Mouse (Mus musculus) embryonic facial prominence, embryonic 11.5 days (tissue): Measurements from ENCODE around the gene Cd200. TPM values are rescaled to one million over a fixed set of nuclear protein-coding genes. Genes with fewer than 3 reads are reported as not detected.

Source experiments
- ATAC-seq: fragments of 200-750 bp; cut with Nextera tagmentation; replicated peaks from 2 replicates; pipeline ENCODE4 v1.8.0; 2017; ENCODE audit warnings: low read depth; ENCODE audit not compliant: insufficient number of reproducible peaks, low FRiP score, low TSS enrichment
- DNase-seq: peaks from one replicate; pipeline ENCODE4 v3.0.0-alpha.2; 2015; ENCODE audit warnings: low spot score
- H3K27ac ChIP-seq: fragments of 300-500 bp; sonication (generic); replicated peaks from 2 replicates; pipeline ENCODE4 v1.5.1; 2014; ENCODE audit warnings: mild to moderate bottlenecking, low read depth, low read length, control low read depth
- H3K27me3 ChIP-seq: fragments of 300-500 bp; sonication (generic); 2 replicates; pipeline ENCODE4 v1.6.1; 2014; ENCODE audit warnings: mild to moderate bottlenecking, low read length, moderate library complexity, mixed read lengths; ENCODE audit not compliant: control insufficient read depth, insufficient read depth
- H3K36me3 ChIP-seq: fragments of 300-500 bp; sonication (generic); replicated peaks from 2 replicates; pipeline ENCODE4 v1.6.1; 2014; ENCODE audit warnings: low read depth, mild to moderate bottlenecking, low read length, moderate library complexity, mixed read lengths; ENCODE audit not compliant: control insufficient read depth, insufficient read depth
- H3K4me1 ChIP-seq: fragments of 300-500 bp; sonication (generic); 2 replicates; pipeline ENCODE4 v1.6.1; 2014; ENCODE audit warnings: low read length, mixed read lengths; ENCODE audit not compliant: control insufficient read depth, insufficient read depth
- H3K4me2 ChIP-seq: fragments of 300-500 bp; sonication (generic); 2 replicates; pipeline ENCODE4 v1.6.1; 2014; ENCODE audit warnings: low read depth, mild to moderate bottlenecking, control low read depth, low read length, moderate library complexity
- H3K4me3 ChIP-seq: fragments of 300-500 bp; sonication (generic); 2 replicates; pipeline ENCODE4 v1.5.1; 2014; ENCODE audit warnings: low read depth, low read length, control low read depth
- H3K9ac ChIP-seq: fragments of 300-500 bp; sonication (generic); replicated peaks from 2 replicates; pipeline ENCODE4 v1.6.1; 2014; ENCODE audit warnings: mild to moderate bottlenecking, control low read depth, low read length
- H3K9me3 ChIP-seq: fragments of 300-500 bp; sonication (generic); replicated peaks from 2 replicates; pipeline ENCODE4 v1.6.1; 2016; ENCODE audit warnings: mild to moderate bottlenecking, low read length, inconsistent platforms, mixed read lengths; ENCODE audit not compliant: control insufficient read depth
- WGBS: fragments of 180-500 bp; shearing (Covaris S2); extraction: QIAGEN DNeasy Blood & Tissue Kit; methylation state at CpG from one replicate; pipeline ENCODE4 v1.1.7; 2014; 5-methylcytosine and 5-hydroxymethylcytosine counted together
- polyA plus RNA-seq: library from polyadenylated mRNA; unstranded; fragments of >200 nt; fragmentation: Nextera tagmentation; extraction: Ambion mirVana; gene quantifications from 2 replicates; pipeline ENCODE4 v1.2.1, GENCODE M21; 2014

The Cd200 gene
- polyA plus RNA-seq, 1 experiment from 2014 or later: 22.3 TPM

- Histone ChIP-seq H3K4me2 (no peak overlapping the region), H3K9me3 (no peaks in the 10 kb centered on the region), H3K27ac (no peak overlapping the region), H3K4me3 (no peak overlapping the region), H3K4me1 (no peaks in the 10 kb centered on the region), H3K27me3 (no peaks in the 10 kb centered on the region), H3K9ac (no peak overlapping the region), H3K36me3 (no peaks in the 10 kb centered on the region)
- 86% methylated on average over 5 of the region's 5 CpGs for WGBS
- DNase-seq (no peak), ATAC-seq (no peak)
Observed at GRCm38 (mm10) chr16:45346930-45347387, 61.9 kb downstream of the Cd200 start.

DNA sequence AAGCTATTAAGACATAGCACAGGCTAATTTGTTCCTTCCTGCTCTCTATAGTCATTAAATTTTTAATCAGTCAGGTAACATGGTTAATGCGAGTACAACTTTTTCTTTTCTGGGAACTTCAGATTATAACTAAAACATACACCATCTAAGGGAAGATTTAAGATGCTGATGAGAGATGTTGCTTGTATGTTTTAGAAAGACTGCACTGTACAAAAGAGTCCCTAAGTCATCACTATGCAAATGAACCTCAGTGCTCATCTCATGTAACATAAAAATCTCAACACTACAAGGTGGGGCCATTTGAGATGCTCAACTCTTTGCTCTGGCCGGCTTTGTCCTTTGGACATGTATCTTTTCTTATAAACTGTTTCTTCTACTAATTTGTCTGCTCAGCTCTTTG is 62.5 kb downstream of the Cd200 start:
- Histone ChIP-seq H3K36me3 (no peaks in the 10 kb centered on the region), H3K9ac (no peak overlapping the region), H3K9me3 (no peaks in the 10 kb centered on the region), H3K4me2 (no peak overlapping the region), H3K27ac (no peak overlapping the region), H3K27me3 (no peaks in the 10 kb centered on the region), H3K4me3 (no peak overlapping the region), H3K4me1 (no peaks in the 10 kb centered on the region)
- 88% methylated on average over 2 of the region's 2 CpGs for WGBS
- no peak for DNase-seq
- no peak for ATAC-seq

DNA sequence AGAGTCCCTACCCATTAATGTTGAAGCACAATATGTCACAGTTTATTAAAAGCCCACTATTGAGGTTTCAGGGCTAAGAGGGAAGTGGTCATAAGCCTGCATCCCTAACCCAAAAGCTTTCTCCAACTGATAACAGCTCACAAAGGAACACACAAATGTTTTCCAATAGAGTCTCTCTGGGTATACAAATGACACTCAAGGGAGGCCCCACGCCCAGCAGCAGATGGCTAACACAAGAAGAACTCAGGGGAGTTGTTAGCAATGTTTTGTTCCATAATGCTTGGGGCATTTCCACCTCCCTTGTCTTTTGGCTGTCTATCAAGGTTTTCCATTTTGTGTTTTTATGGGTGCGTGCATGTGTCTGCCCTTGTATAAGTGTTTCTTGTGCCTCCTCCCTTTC is 64.0 kb downstream of the Cd200 start:
- 69% methylated on average over 2 of the region's 2 CpGs for WGBS
- Histone ChIP-seq H3K27ac (no peak overlapping the region), H3K9me3 (no peaks in the 10 kb centered on the region), H3K36me3 (no peaks in the 10 kb centered on the region), H3K4me3 (no peak overlapping the region), H3K9ac (no peak overlapping the region), H3K4me2 (no peak overlapping the region), H3K4me1 (no peaks in the 10 kb centered on the region), H3K27me3 (no peaks in the 10 kb centered on the region)
- no peak for ATAC-seq
- no peak for DNase-seq

DNA sequence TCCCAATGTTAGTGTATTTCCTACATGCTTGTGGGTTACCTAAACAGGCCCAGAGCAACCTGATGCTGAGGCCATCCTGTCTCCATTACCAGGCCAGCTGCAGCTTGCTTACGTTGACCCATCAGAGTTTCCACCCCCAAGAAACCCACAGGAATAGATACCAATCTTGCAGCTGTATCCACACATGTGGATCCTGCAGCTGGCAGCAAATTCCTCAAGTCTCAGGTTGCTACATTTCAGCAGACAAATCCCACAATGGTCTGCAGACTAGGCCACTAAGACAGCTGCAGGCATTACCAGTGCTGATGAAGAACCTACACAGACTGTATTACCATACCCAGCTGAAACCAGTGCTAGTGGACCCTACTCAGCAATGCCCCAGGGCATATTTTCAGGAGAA is 72.4 kb downstream of the Cd200 start:
- Histone ChIP-seq H3K27ac (no peak overlapping the region), H3K4me3 (no peak overlapping the region), H3K36me3 (no peaks in the 10 kb centered on the region), H3K27me3 (no peaks in the 10 kb centered on the region), H3K9ac (no peak overlapping the region), H3K4me1 (no peaks in the 10 kb centered on the region), H3K4me2 (no peak overlapping the region), H3K9me3 (no peaks in the 10 kb centered on the region)
- DNase-seq: peak; percentile 56
- no peak; the same call in 1 of the 2 replicates for ATAC-seq
- WGBS: 40% methylated on average over 1 of the region's 1 CpGs

- Histone ChIP-seq H3K36me3 (no peaks in the 10 kb centered on the region), H3K4me1 (no peaks in the 10 kb centered on the region), H3K9me3 (no peaks in the 10 kb centered on the region), H3K4me3 (no peak overlapping the region), H3K27me3 (no peaks in the 10 kb centered on the region), H3K9ac (no peak overlapping the region), H3K4me2 (no peak overlapping the region), H3K27ac (no peak overlapping the region)
- 82% methylated on average over 5 of the region's 5 CpGs for WGBS
- DNase-seq (no peak), ATAC-seq (no peak)
Observed at GRCm38 (mm10) chr16:45334891-45335290, 74.0 kb downstream of the Cd200 start.

GRCm38 (mm10) chr16:45334376-45334765 is 74.5 kb downstream of the Cd200 start:
- no peaks in the 10 kb centered on the region for H3K27me3 ChIP-seq
- no peaks in the 10 kb centered on the region for H3K4me1 ChIP-seq
- no peak overlapping the region for H3K9ac ChIP-seq
- no peak for DNase-seq
- H3K4me2 ChIP-seq: no peak overlapping the region
- no peak overlapping the region for H3K4me3 ChIP-seq
- no peak overlapping the region for H3K27ac ChIP-seq
- ATAC-seq: no peak; the same call in 1 of the 2 replicates
- 72% methylated on average over 2 of the region's 2 CpGs for WGBS
- H3K9me3 ChIP-seq: no peaks in the 10 kb centered on the region
- H3K36me3 ChIP-seq: no peaks in the 10 kb centered on the region

DNA sequence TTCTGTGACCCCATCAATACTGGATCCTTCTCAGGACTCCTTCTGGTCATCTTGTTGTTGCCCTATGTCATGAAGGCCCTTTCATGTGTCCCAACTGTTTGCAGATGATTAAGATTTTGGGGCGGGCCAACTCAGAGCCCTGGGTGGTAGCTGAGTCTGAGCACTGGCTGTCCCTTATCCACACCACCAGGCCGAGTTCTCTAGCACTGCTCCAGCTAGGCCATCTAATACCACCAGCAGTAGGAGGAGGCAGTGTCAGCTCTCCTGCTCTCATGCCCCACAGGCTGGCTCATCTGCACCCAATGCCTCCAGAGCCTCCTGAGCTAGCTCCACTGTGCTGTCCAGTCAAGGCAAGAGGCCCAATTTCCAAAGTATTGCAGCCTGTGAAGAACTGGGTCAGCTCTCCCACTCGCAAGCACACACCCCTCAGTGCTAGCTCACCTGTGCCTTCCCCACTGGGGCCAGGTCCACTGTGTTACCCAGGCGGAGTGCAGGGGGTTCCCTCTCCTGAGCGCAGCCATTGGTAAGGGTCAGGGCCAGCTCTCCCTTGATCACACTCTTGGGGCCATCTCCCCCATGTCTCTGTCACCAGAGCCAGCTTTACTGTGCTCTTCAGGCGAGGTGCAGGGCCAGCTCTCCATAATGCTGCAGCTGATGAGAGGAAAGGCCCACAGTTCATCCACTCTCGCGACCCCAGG is 75.0 kb downstream of the Cd200 start:
- no peak overlapping the region for H3K9ac ChIP-seq
- ATAC-seq (peak; percentile 54; the same call in 1 of the 2 replicates), DNase-seq (no peak)
- 84% methylated on average over 8 of the region's 8 CpGs for WGBS
- H3K36me3 ChIP-seq: no peaks in the 10 kb centered on the region
- no peak overlapping the region for H3K4me3 ChIP-seq
- H3K4me1 ChIP-seq: no peaks in the 10 kb centered on the region
- no peaks in the 10 kb centered on the region for H3K27me3 ChIP-seq
- no peaks in the 10 kb centered on the region for H3K9me3 ChIP-seq
- H3K4me2 ChIP-seq: no peak overlapping the region
- H3K27ac ChIP-seq: no peak overlapping the region

GRCm38 (mm10) chr16:45332591-45332990 is 76.3 kb downstream of the Cd200 start:
- no peaks in the 10 kb centered on the region for H3K27me3 ChIP-seq
- ATAC-seq (no peak), DNase-seq (no peak)
- no peak overlapping the region for H3K9ac ChIP-seq
- no peak overlapping the region for H3K4me2 ChIP-seq
- 79% methylated on average over 8 of the region's 8 CpGs for WGBS
- no peak overlapping the region for H3K4me3 ChIP-seq
- H3K9me3 ChIP-seq: no peaks in the 10 kb centered on the region
- H3K27ac ChIP-seq: no peak overlapping the region
- no peaks in the 10 kb centered on the region for H3K4me1 ChIP-seq
- H3K36me3 ChIP-seq: no peaks in the 10 kb centered on the region
